Mouse (Mus musculus) adrenal gland (tissue): ENCODE measurements around the gene BC005624.

Source experiments
- intact Hi-C: fragments of 180-260 bp; cut with DNase I; formaldehyde crosslinking; loops from one replicate; pipeline ENCODE4 v1.15.1; 2025
- long read RNA-seq, 2 experiments: library from polyadenylated mRNA; unstranded; transcript quantifications; one replicate each; pipeline ENCODE4 v2.0.0; 2020; ENCODE audit warnings: borderline replicate concordance in 1 of 2; ENCODE audit not compliant: insufficient replicate concordance in 1 of 2

BC005624 gene
- long read RNA-seq, experiment 1, transcript BC005624-201 (9 exons, 1,984 nt): major isoform, 80 of 95 reads
- long read RNA-seq, experiment 1, partial matches to known transcripts: 4 of 95 reads
- long read RNA-seq, experiment 1, other reads (novel, unspliced or antisense): 8 of 95 reads
- long read RNA-seq, experiment 2, transcript BC005624-201 (9 exons, 1,984 nt): major isoform, 85 of 101 reads
- long read RNA-seq, experiment 2, partial matches to known transcripts: 5 of 101 reads
- long read RNA-seq, experiment 2, other reads (novel, unspliced or antisense): 8 of 101 reads

DNA sequence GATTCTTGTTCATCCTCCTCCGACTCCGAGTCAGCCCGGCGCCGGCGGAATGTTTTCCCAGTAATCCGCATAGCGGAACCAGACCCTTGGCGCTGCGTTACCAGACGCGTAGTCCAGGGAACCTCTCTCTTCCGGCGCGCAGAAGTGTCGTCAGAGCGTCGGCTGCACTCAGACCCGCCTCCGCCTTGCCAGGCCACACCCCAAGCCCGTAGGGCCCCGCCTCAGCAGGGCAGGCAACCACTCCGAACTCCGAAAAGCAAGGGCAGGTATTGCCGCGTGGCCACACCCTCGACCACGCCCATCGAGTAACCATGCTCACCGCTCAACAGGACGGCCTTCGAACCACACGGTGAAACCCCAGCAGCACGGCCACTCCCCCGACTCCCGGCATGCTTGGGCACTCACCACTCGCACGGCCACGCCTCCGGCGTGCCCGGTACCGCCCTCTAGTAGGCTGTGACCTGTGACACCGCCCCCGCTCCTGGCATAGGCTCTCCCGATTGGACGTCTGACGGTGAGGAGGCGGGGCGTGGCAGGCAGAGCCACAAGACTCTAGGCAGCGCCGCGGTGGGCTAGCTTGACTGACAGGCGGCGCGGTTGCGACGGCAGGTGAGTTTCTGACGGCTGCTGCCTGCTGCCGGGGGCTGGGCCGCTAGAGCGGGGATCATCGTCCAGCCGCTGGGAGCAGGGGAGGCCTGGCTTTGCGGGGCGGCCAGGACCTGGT lies at the start of gene BC005624, which contains the start of gene Usp20:
TSS of gene BC005624 (minus strand) at position 412 of the 724 bp plus-strand sequence.
TSS of gene Usp20 (plus strand) at position 490 of the 724 bp plus-strand sequence.
- intact Hi-C loops: no loop called here

DNA sequence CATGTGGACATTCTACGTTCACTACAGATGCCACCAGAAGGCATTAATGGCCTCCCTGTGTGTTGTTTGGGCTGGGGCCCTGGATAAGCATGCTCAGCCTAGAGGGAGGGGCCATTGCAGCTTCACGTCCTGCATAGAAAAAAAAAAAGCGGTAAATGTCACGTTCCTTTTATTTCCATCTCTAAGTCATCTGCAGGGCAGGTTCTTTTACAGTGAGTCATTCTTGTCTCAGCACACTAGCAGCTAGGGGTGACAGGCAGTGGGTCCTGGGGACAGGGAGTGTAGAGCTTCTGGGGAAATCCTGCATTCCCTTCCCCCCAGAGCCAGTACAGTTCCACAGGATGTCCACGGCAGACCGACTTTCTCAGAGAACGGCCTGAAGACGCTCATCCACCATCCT lies 44.6 kb upstream of the BC005624 start:
- intact Hi-C loops: loop anchor here (10.0 kb wide), 1 partner anchor 268 kb away; no protein-coding TSS in a partner anchor

DNA sequence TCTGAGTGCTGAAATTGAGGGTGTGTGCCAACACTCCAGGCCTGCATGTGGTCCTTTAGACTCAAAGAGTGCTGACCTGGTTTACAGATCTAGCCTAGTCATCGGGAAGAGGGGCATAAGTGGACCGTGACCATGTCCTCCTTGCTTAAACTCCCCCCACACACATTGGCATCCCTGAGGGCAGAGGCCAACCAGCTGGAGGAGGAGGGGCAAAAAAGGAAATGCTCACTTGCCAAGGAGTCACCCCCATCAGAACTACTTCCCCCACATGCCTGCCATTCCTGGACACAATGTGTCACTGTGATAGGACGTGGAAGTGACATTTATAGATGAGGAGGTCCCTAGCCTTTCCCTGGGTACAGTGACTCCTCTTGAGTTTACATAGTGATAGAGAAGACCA lies 43.5 kb upstream of the BC005624 start:
- intact Hi-C loops: loop anchor here (10.0 kb wide), 1 partner anchor 269 kb away; no protein-coding TSS in a partner anchor

DNA sequence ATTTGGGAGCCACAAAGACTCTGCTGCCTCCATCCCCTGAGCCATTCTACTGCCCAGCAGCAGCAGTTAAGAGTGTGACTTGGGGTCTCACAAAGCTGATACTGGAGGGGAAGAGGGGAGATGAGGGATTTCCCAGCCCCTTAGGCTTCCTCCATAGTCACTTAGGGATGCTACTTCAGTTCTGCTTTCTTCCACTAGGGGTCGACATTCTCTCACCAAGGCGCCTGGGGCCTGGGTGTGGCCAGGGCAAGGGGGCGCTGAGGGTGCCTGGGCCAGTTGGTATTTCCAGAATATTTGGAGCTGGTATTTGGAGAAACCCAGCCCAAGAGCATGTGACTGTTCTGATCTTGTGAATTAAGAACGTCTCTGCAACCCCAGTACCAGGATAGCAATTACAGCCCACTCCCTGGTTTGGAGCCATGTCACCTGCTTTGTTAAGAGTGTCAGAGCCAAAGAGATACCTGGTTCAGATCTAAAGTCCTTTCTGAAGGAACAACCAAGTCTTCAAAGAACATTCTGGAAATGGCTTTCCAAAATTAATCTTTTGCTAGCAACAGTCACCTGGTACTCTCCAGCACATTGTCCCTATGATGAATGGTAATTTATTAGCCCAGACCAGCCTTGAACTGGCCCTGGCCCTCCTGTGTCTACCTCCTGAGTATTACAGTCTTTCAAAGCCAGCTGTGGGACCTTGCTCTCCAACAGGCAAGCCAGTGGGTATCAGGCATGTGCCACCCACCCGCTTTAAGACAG lies 42.8 kb upstream of the BC005624 start:
- intact Hi-C loops: loop anchor here (5.0 to 10.0 kb wide), 2 partner anchors 128 to 270 kb away; partner anchors contain the start of gene Gpr107

DNA sequence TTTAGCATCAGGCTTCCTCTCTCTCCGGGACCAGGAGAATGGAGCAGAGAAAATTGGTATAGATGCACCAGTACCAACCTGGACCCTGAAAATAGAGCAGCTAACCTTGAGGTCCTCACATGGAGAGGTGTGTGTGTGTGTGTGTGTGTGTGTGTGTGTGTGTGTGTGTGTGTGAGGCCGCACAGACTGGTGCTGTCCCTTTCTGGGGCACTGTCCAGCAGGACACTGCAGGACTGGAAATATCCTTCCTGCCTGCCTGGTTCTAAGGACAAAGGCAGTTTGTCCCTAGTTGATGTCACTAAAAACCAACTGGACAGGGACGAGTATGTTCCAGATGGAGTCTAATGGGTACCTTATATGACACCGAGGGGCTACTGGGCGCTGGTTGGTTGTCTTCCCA lies 41.9 kb upstream of the BC005624 start:
- intact Hi-C loops: loop anchor here (5.0 to 10.0 kb wide), 2 partner anchors 128 to 271 kb away; partner anchors contain the start of gene Gpr107

DNA sequence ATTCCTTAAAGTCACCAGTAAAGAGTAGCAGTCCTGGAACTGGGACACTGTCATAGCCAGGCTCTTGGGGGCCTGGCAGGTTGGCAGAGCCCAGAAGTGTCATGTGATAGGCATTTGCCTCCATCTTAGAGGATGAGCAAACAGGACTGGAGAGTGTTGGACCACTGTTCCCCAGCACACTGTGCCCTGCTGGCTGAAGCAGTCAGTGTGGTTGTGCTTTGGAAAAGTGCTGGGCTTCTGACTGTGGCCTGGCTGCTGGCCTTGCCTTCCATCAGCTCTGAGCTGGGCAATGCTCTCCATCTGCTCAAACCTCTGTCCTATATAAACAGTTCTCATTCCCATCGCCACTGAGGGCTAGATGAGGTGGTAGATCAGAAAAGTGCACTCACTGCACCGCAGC lies 38.2 kb upstream of the BC005624 start:
- intact Hi-C loops: loop anchor here (5.0 to 10.0 kb wide), 2 partner anchors 132 to 275 kb away; partner anchors contain the start of gene Gpr107

DNA sequence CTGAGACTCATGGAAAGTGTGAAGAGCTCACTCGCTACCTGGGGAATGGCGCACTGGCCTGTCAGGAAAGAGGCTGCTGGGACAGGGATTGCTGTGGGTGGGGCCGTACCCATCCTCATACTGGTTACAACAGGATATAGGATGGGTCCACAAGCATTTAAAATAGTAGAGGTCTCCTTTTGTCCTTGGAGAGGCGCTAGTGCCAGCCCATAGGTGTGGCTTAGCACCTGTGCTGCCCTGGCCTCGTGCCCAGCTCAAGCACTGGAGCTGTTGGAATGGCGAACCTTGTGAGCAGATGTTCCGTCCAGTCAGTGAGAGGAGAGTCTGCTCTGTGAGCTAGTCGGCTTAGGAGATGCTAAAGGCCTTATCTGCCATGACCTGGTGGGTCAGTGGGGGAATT lies 37.0 kb upstream of the BC005624 start:
- intact Hi-C loops: no loop called here

DNA sequence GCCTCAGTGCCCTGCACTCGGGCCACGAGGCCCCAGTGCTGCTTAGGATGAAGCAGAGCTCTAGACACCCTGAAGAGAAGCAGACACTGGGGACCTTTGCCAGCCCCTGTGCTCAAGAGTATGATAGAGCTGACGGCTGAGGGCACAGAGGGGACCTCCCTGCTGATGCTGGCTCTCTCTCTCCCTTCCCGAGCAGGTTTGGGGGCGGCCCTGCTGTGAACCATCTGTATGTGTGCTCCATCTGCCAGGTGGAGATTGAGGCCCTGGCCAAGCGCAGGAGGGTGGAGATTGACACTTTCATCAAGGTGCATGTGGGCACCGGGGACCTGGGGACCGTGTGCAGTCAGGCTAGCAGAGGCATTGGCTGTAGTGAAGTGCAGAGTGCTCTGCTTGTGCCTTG lies 36.5 kb upstream of the BC005624 start:
- intact Hi-C loops: no loop called here

DNA sequence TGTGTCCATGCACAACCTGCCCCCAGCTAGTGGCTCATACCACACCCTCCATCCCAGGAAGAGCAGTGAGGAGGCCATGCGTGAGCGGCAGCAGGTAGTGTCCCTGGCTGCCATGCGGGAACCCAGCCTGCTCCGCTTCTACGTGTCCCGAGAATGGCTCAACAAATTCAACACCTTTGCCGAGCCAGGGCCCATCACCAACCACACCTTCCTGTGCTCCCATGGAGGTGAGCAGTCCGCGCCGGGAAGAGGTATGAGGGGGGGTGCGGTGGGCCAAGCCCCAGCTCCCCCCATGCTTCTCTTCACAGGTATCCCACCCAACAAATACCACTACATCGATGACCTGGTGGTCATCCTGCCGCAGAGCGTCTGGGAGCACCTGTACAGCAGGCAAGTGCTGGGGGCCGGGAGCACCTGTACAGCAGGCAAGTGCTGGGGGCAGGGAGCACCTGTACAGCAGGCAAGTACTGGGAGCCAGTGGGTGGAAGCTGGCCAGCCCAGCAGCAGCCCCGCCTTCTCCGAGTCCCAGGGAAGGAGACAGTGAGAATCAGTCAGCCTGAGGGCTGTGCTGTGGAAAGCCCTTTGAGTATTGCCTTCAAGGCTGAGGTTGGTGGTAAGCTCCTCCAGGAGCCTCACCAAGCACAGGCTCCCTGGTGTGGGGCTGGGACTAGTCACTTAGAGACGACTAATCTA lies 35.8 kb upstream of the BC005624 start:
- intact Hi-C loops: no loop called here

DNA sequence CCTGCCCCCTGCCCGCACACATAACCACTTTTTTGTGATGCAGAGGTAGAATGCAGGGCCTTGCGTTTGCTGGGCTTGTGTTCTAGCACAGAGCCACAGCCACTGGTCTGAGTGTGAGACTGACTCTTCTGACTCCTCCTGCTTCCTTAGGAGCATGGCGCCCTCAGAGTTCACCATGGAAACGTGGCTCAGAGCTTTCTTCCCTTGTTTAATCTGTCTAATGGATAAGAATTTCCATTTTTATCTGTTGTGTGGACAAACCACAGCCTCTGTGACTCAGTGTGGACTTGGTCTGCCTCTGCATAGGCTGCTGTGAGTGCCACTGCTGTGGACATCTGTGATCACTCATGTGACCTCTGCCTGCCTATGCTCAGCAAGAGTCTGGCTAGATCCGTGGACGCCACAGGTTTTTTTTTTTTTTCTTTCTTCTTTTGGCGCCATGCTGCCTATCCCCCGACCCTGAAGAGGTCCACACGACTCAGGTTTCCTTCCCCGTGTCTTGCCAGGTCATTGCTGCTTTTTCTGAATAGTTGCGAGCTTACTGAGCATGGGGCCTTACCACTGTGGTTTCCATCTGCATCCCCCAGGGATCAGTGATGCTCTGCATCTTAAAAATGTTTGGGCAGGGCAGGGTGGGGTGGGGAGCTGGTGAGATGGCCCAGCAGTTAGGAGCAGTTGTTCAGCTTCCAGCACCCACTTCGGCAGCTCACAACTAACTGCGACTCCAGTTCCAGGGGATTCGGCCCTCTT lies 31.5 kb upstream of the BC005624 start:
- intact Hi-C loops: no loop called here

DNA sequence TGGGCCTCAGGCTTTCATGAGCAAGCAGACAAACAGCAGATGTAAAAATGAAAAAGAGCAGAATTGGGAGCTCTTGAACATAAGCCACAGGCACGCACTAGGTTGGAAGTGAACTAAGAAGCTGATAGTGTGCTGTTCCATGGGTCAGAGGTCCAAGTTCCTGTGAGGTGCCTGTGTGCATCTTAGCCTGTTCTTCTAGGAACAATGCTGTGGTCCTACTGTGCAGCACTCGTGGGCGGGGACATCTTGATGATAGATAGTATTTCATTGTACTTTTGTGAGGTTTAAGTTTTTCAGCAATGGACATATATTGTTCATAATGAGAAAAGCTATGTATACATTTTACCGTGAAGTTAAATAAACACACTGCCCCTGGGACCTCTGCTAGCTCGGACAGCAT lies 25.2 kb upstream of the BC005624 start:
- intact Hi-C loops: no loop called here

DNA sequence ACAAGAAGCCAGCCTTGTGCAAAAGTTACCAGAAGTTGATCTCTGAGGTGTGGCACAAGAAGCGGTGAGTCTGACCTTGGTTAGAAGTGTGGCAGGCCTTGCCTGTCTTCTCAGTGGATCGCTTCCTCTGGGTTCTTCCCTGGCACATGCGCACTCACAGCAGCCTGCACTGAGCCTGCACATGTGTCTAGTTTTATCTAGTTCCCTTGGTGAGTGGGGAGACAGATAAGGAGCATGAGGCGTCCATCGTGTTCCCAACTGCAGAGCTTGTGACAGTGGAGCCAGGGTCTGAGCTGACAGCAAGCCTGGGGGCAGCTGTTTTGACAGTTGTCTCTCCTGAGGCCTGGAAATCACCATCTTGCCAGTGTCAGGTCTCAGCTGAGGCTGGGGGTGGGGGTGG lies 24.4 kb upstream of the BC005624 start:
- intact Hi-C loops: no loop called here

DNA sequence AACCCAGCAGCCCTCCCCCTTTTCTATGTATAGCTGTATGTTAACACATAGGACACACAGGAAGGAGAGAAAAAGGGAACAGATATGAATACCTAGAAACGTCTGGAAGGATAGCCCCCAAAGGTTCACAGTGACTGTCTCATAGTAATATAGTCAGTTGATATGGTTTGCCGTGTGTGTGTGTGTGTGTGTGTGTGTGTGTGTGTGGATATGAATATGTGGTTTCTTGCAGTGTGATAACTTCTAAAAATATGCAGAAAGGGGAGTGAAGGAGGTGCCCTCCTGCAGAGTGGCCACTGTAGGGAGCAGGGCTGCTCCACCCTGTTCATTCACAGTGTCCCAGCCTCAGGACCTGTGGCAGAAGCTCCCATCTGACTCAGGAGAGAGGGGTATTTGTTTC lies 23.5 kb upstream of the BC005624 start:
- intact Hi-C loops: no loop called here

DNA sequence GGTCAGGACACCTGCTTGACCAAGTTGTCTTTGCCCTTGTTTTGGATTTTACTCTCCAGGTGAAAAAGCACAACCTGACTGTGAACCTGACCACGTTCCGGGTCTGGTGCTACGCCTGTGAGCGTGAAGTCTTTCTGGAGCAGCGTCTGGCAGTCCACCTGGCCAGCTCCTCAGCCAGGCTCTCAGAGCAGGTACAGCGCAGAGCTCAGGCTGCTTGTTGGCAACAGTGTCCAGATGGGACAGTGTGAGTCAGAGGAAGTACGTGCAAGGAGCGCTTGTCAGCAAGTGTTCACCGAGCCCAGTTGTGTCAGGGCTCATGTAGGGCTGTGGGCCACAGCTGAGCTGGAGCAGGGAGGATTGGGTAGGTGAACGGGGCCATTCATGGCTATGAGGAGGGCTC lies 20.9 kb upstream of the BC005624 start:
- intact Hi-C loops: no loop called here

DNA sequence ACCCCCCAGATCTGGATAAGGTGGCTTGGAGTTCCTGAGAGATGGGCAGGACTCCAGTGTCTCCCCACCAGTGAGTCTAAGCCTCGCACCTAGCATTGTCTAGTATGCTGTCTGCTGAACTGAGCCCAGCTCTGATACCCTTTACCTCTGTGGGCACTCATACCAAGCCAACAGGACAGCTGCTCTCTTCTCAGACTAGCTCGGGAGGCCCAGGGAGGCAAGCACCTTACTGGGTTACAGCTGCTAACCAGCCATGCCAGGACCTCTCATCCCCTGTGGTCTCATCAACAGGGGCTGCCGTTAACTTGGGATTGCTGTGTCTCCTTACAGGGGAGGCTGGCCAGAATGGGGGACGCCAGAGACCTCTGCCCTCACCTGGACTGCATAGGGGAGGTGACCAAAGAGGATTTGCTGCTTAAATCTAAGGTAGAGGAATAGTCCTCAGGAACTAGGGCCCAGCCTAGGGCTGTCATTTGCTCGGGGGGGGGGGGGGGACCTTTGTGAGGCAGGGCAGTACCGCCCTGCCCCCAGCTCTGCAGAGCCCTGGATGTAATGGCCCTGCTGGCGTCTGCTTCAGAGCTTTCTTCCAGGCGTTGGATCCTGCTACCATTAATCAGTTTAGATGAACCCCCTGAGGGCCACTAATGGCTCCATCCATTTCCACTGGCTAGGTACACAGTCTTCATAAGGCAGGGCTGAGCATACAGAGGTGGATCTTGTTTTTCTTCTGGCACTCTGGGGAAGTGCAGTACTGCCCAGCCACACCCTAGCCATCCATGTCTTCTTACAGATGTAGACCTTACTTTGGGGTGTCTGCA lies 16.7 kb upstream of the BC005624 start:
- intact Hi-C loops: no loop called here

DNA sequence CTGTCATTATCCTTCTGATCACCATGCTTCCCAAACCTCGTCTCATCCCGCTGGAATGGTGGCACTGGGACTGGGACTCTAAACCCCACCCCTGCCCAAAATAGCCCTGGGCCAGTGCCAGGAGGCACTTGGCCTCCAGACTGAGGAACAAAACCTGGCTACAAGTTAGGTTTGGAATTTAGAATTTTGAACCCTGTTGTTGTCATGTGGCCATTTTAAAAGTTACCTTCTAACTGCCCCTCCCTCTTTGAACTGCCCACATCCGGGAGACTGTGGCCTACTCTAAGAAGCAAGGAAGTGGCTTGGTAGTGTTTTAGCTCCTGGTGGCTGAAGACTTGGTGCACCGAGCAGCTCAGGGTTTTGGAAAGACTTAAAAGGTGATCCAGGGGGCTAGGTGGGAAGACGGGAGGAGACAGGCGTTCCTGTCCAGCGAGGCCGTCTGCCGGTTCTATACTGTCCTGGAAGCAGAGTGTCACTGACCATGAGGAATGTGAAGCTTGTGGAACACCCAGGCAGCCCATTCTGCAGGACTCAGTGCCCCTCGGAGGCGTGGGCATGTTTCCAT lies 13.5 kb upstream of the BC005624 start:
- intact Hi-C loops: no loop called here

DNA sequence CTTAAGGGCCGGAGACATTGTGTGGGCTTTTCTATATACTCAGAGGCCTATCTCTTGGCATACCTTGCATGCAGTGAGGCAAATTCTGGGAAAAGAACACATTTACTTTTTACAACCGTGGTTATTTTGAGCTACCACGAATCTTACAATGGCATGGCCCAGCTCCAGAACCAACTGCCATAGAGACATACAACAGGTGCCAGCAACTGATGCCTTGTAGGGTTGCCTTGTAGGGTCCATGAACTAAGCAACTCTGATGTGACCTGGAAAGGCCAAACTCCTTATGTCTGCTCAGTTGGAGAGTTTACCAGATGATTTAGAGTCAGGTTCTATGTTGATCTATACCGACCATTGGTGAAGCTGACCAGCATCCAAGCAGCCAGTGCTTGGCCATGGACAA lies 12.9 kb upstream of the BC005624 start:
- intact Hi-C loops: no loop called here

DNA sequence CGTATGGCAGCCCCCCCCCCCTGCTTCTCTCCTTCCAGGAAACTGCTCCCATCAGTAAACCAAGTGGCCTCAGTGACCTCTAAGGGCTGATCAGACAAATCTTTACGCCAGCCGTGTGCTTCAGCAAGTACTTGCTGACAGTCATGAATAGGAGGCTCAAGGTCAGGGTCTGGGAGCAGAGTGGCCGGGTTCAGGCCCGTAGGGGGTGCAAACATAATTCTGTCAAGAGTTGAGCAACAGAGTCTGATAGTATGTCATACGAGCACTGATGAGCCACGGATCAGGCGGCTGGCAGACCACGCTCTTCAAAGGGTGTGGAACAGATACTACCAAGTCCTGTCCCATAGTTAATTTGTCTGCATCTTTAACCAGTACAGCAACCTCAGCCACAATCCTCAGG lies 8.2 kb upstream of the BC005624 start:
- intact Hi-C loops: no loop called here
